Mouse (Mus musculus): ENCODE measurements around the gene Igfbp5.

DNA sequence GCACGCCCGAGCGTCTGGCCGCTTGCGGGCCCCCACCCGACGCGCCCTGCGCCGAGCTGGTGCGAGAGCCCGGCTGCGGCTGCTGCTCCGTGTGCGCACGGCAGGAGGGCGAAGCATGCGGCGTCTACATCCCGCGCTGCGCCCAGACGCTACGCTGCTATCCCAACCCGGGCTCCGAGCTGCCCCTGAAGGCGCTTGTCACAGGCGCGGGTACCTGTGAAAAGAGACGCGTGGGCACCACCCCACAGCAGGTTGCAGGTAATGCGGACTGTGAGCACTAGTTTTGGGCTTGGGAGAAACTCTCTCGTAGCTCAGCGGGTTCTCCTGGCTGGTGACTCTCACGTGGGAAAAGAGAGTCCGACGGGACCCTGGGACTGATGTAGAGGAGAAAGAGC lies 50.0 kb downstream of the Igfbp5 start:
- TF ChIP-seq CTCF (conservative IDR thresholded peaks at IDR 0.05; ENCODE audit: low read length) (no peak), POU5F1 (IDR thresholded peaks at IDR 0.05; ENCODE audit: borderline replicate concordance, low read length) (no peak), NANOG (IDR thresholded peaks at IDR 0.05; ENCODE audit: borderline replicate concordance, low read length) (no peak)
